Mouse (Mus musculus) kidney, embryonic 16.5 days (tissue): ENCODE measurements at regions not wholly inside any gene's neighbourhood (a gene's known extent, or its start where the extent isn't known, plus 50 kb on each side); places are given as distances from the start of the nearest gene placed in this dataset.

Experiments used
- ATAC-seq: fragments of 200-750 bp; cut with Nextera tagmentation; 2 replicates; pipeline ENCODE4 v1.8.0; 2017; ENCODE audit warnings: moderate TSS enrichment; ENCODE audit not compliant: low FRiP score, low TSS enrichment
- H3K27ac ChIP-seq: fragments of 300-500 bp; sonication (generic); 2 replicates; pipeline ENCODE4 v1.5.1; 2014; ENCODE audit warnings: low read length
- H3K27me3 ChIP-seq: fragments of 300-500 bp; sonication (generic); 2 replicates; pipeline ENCODE4 v1.6.1; 2014; ENCODE audit warnings: low read length, control low read depth, mixed read lengths; ENCODE audit not compliant: insufficient read depth
- H3K36me3 ChIP-seq: fragments of 300-500 bp; sonication (generic); 2 replicates; pipeline ENCODE4 v1.6.1; 2014; ENCODE audit warnings: low read length, control low read depth, mixed read lengths; ENCODE audit not compliant: insufficient read depth
- H3K4me1 ChIP-seq: fragments of 300-500 bp; sonication (generic); 2 replicates; pipeline ENCODE4 v1.6.1; 2014; ENCODE audit warnings: low read length, control low read depth, mixed read lengths; ENCODE audit not compliant: insufficient read depth
- H3K4me2 ChIP-seq: fragments of 300-500 bp; sonication (generic); replicated peaks from 2 replicates; pipeline ENCODE4 v1.6.1; 2014; ENCODE audit warnings: low read depth, low read length
- H3K4me3 ChIP-seq: fragments of 300-500 bp; sonication (generic); 2 replicates; pipeline ENCODE4 v1.5.1; 2014; ENCODE audit warnings: mild to moderate bottlenecking, low read length
- H3K9ac ChIP-seq: fragments of 300-500 bp; sonication (generic); replicated peaks from 2 replicates; pipeline ENCODE4 v1.6.1; 2014; ENCODE audit warnings: low read length
- H3K9me3 ChIP-seq: fragments of 300-500 bp; sonication (generic); 2 replicates; pipeline ENCODE4 v1.6.1; 2016; ENCODE audit warnings: low read length, control low read depth
- WGBS: fragments of 180-500 bp; shearing (Covaris S2); extraction: QIAGEN DNeasy Blood & Tissue Kit; methylation state at CpG from one replicate; pipeline ENCODE4 v1.1.7; 2014; 5-methylcytosine and 5-hydroxymethylcytosine counted together

- ATAC-seq: no peak
These were observed 95.1 kb upstream of the Kctd3 start for GRCm38 (mm10) chr1:189102781-189103180.

GRCm38 (mm10) chr1:189099121-189099520 lies 91.5 kb upstream of the Kctd3 start:
- Histone ChIP-seq H3K27ac (no peak overlapping the region), H3K9me3 (no peaks in the 10 kb centered on the region), H3K27me3 (no peaks in the 10 kb centered on the region), H3K9ac (no peak overlapping the region), H3K4me2 (no peak overlapping the region), H3K36me3 (no peaks in the 10 kb centered on the region), H3K4me3 (no peak overlapping the region), H3K4me1 (no peaks in the 10 kb centered on the region)
- ATAC-seq: no peak
- 67% methylated on average over 2 of the region's 2 CpGs for WGBS

More at GRCm38 (mm10) chr1:189102781-189103180, 95.1 kb upstream of the Kctd3 start:
- H3K4me1 ChIP-seq: peaks cover 4% of the 10 kb centered on the region; the same call in 1 of the 2 replicates
- H3K9me3 ChIP-seq: no peaks in the 10 kb centered on the region
- no peak overlapping the region for H3K4me2 ChIP-seq
- H3K9ac ChIP-seq: no peak overlapping the region
- H3K36me3 ChIP-seq: no peaks in the 10 kb centered on the region
- H3K27ac ChIP-seq: no peak overlapping the region
- H3K27me3 ChIP-seq: no peaks in the 10 kb centered on the region
- no peak overlapping the region for H3K4me3 ChIP-seq
- WGBS: 78% methylated on average over 3 of the region's 3 CpGs

GRCm38 (mm10) chr1:189092819-189093218 lies 85.2 kb upstream of the Kctd3 start:
- Histone ChIP-seq H3K36me3 (no peaks in the 10 kb centered on the region), H3K9me3 (no peaks in the 10 kb centered on the region), H3K27me3 (no peaks in the 10 kb centered on the region), H3K27ac (no peak overlapping the region), H3K4me1 (no peaks in the 10 kb centered on the region), H3K4me3 (no peak overlapping the region), H3K9ac (no peak overlapping the region), H3K4me2 (no peak overlapping the region)
- WGBS: 91% methylated on average over 3 of the region's 3 CpGs
- no peak for ATAC-seq

GRCm38 (mm10) chr1:189085245-189085644 lies 77.6 kb upstream of the Kctd3 start:
- Histone ChIP-seq H3K4me1 (no peaks in the 10 kb centered on the region), H3K36me3 (no peaks in the 10 kb centered on the region), H3K9ac (no peak overlapping the region), H3K27me3 (no peaks in the 10 kb centered on the region), H3K4me3 (no peak overlapping the region), H3K27ac (no peak overlapping the region), H3K9me3 (peaks cover 4% of the 10 kb centered on the region; the same call in 1 of the 2 replicates), H3K4me2 (no peak overlapping the region)
- WGBS: 90% methylated on average over 2 of the region's 2 CpGs
- ATAC-seq: no peak

GRCm38 (mm10) chr1:189081267-189081666 lies 73.6 kb upstream of the Kctd3 start:
- Histone ChIP-seq H3K36me3 (no peaks in the 10 kb centered on the region), H3K27ac (no peak overlapping the region), H3K27me3 (no peaks in the 10 kb centered on the region), H3K4me3 (no peak overlapping the region), H3K4me2 (peak overlapping the region; percentile 29; the same call in 1 of the 2 replicates), H3K4me1 (no peaks in the 10 kb centered on the region), H3K9ac (no peak overlapping the region), H3K9me3 (peaks cover 4% of the 10 kb centered on the region; the same call in 1 of the 2 replicates)
- no peak for ATAC-seq
- WGBS: 33% methylated on average over 2 of the region's 2 CpGs

- 20% methylated on average over 9 of the region's 9 CpGs for WGBS
- Histone ChIP-seq H3K4me2 (peak overlapping the region; percentile 29), H3K4me3 (no peak overlapping the region), H3K9me3 (peaks cover 4% of the 10 kb centered on the region; the same call in 1 of the 2 replicates), H3K27ac (no peak overlapping the region), H3K27me3 (no peaks in the 10 kb centered on the region), H3K9ac (no peak overlapping the region), H3K4me1 (no peaks in the 10 kb centered on the region), H3K36me3 (no peaks in the 10 kb centered on the region)
- ATAC-seq: peak; percentile 79
These were observed 73.2 kb upstream of the Kctd3 start for GRCm38 (mm10) chr1:189080797-189081196.

GRCm38 (mm10) chr1:189079451-189080410 lies 72.1 kb upstream of the Kctd3 start:
- WGBS: 70% methylated on average over 11 of the region's 11 CpGs

GRCm38 (mm10) chr1:189077861-189078260 lies 70.2 kb upstream of the Kctd3 start:
- H3K27me3 ChIP-seq: no peaks in the 10 kb centered on the region
- H3K4me2 ChIP-seq: no peak overlapping the region
- H3K36me3 ChIP-seq: no peaks in the 10 kb centered on the region
- H3K4me3 ChIP-seq: no peak overlapping the region
- H3K27ac ChIP-seq: no peak overlapping the region
- H3K9ac ChIP-seq: no peak overlapping the region
- no peak for ATAC-seq
- no peaks in the 10 kb centered on the region for H3K4me1 ChIP-seq
- no peaks in the 10 kb centered on the region for H3K9me3 ChIP-seq
- 73% methylated on average over 5 of the region's 5 CpGs for WGBS

More at GRCm38 (mm10) chr1:189079451-189080410, 72.1 kb upstream of the Kctd3 start:
- no peak overlapping the region for H3K9ac ChIP-seq
- no peak for ATAC-seq
- no peak overlapping the region for H3K4me3 ChIP-seq
- no peak overlapping the region for H3K4me2 ChIP-seq
- H3K27me3 ChIP-seq: no peaks in the 10 kb centered on the region
- H3K4me1 ChIP-seq: no peaks in the 10 kb centered on the region
- peaks cover 4% of the 10 kb centered on the region; the same call in 1 of the 2 replicates for H3K9me3 ChIP-seq
- no peaks in the 10 kb centered on the region for H3K36me3 ChIP-seq
- H3K27ac ChIP-seq: no peak overlapping the region

- H3K9me3 ChIP-seq: no peaks in the 10 kb centered on the region
- no peak overlapping the region for H3K27ac ChIP-seq
- H3K9ac ChIP-seq: no peak overlapping the region
- no peaks in the 10 kb centered on the region for H3K36me3 ChIP-seq
- no peaks in the 10 kb centered on the region for H3K27me3 ChIP-seq
- H3K4me1 ChIP-seq: no peaks in the 10 kb centered on the region
- ATAC-seq: no peak
- H3K4me3 ChIP-seq: no peak overlapping the region
- no peak overlapping the region for H3K4me2 ChIP-seq
- WGBS: 55% methylated on average over 4 of the region's 4 CpGs
These were observed 68.6 kb upstream of the Kctd3 start for GRCm38 (mm10) chr1:189076276-189076675.

- Histone ChIP-seq H3K4me2 (no peak overlapping the region), H3K27me3 (no peaks in the 10 kb centered on the region), H3K36me3 (no peaks in the 10 kb centered on the region), H3K27ac (no peak overlapping the region), H3K9me3 (no peaks in the 10 kb centered on the region), H3K9ac (no peak overlapping the region), H3K4me1 (no peaks in the 10 kb centered on the region), H3K4me3 (no peak overlapping the region)
- no peak for ATAC-seq
- 54% methylated on average over 13 of the region's 13 CpGs for WGBS
These were observed 68.0 kb upstream of the Kctd3 start for GRCm38 (mm10) chr1:189075671-189076070.
